Mouse (Mus musculus): Measurements from ENCODE around the gene Krt17.
"Not testable (repeated sequence)": the region's sequence is repeated elsewhere in the genome, so short reads cannot be mapped to it uniquely, and the experiment has no call there.

Krt17 gene

GRCm38 (mm10) chr11:100262058-100262980 lies 1.5 kb upstream of the Krt17 start:
- no peak for DNase-seq (ENCODE audit: extremely low spot score, low spot score)

GRCm38 (mm10) chr11:100261235-100261605 lies 391 bp upstream of the Krt17 start:
- no peak for DNase-seq (ENCODE audit: extremely low spot score, low spot score)

- DNase-seq (ENCODE audit: extremely low spot score, low spot score): no peak
Observed at GRCm38 (mm10) chr11:100259079-100259478, 1.8 kb downstream of the Krt17 start.

- no peak for DNase-seq (ENCODE audit: extremely low spot score, low spot score)
Observed at GRCm38 (mm10) chr11:100257967-100258366, 2.9 kb downstream of the Krt17 start.

GRCm38 (mm10) chr11:100255514-100255913 lies 5.3 kb downstream of the Krt17 start:
- no peak for DNase-seq (ENCODE audit: extremely low spot score, low spot score)

GRCm38 (mm10) chr11:100254360-100255090 lies 6.3 kb downstream of the Krt17 start:
- no peak for DNase-seq (ENCODE audit: extremely low spot score, low spot score)

- no peak for DNase-seq (ENCODE audit: extremely low spot score, low spot score)
Observed at GRCm38 (mm10) chr11:100248852-100249465, 11.9 kb downstream of the Krt17 start, which contains the start of gene Krt16. Krt16 (minus strand) TSS chr11:100248902.

GRCm38 (mm10) chr11:100246471-100246870 lies 14.4 kb downstream of the Krt17 start:
- DNase-seq (ENCODE audit: extremely low spot score, low spot score): not testable (repeated sequence)

GRCm38 (mm10) chr11:100240272-100240671 lies 20.6 kb downstream of the Krt17 start:
- not testable (repeated sequence) for DNase-seq (ENCODE audit: extremely low spot score, low spot score)

GRCm38 (mm10) chr11:100221741-100222140 lies 39.1 kb downstream of the Krt17 start:
- no peak for DNase-seq (ENCODE audit: extremely low spot score, low spot score)

GRCm38 (mm10) chr11:100219304-100219703 lies 41.5 kb downstream of the Krt17 start:
- DNase-seq (ENCODE audit: extremely low spot score, low spot score): no peak

GRCm38 (mm10) chr11:100208542-100208941 lies 52.3 kb downstream of the Krt17 start:
- DNase-seq (ENCODE audit: extremely low spot score, low spot score): no peak

- no peak for DNase-seq (ENCODE audit: extremely low spot score, low spot score)
Observed at GRCm38 (mm10) chr11:100207498-100207897, 53.3 kb downstream of the Krt17 start, which contains the start of gene Krt14. Krt14 (minus strand) TSS chr11:100207548.

All from neural tube, embryonic 10.5 days (tissue).